Mouse (Mus musculus): Measurements from ENCODE around the gene Defb19. TPM values are rescaled to one million over a fixed set of nuclear protein-coding genes. Genes with fewer than 3 reads are reported as not detected.

Gene Defb19
- polyA plus RNA-seq, 1 experiment = not detected

- H3K27me3 ChIP-seq (ENCODE audit: control insufficient read depth, insufficient read depth, low read length) = peaks cover 2% of the 10 kb centered on the region; the same call in 1 of the 2 replicates
- H3K4me1 ChIP-seq (ENCODE audit: control insufficient read depth, insufficient read depth, low read length) = no peaks in the 10 kb centered on the region
- H3K4me3 ChIP-seq (replicated peaks; ENCODE audit: insufficient read depth, low read depth, low read length) = no peak overlapping the region
- no peak overlapping the region for H3K27ac ChIP-seq (ENCODE audit: insufficient read depth, low read length)
- no peak for TF ChIP-seq CTCF (IDR thresholded peaks at IDR 0.05; ENCODE audit: borderline replicate concordance, insufficient read depth, low read depth, low read length)
- TF ChIP-seq POLR2A (IDR thresholded peaks at IDR 0.05; ENCODE audit: borderline replicate concordance, insufficient read depth, low read length) = no peak
- 86% methylated on average over 13 of the region's 13 CpGs for WGBS
- DNase-seq = no peak
These were observed 42.0 kb upstream of the Defb19 start for GRCm38 (mm10) chr2:152622151-152622550.

DNA sequence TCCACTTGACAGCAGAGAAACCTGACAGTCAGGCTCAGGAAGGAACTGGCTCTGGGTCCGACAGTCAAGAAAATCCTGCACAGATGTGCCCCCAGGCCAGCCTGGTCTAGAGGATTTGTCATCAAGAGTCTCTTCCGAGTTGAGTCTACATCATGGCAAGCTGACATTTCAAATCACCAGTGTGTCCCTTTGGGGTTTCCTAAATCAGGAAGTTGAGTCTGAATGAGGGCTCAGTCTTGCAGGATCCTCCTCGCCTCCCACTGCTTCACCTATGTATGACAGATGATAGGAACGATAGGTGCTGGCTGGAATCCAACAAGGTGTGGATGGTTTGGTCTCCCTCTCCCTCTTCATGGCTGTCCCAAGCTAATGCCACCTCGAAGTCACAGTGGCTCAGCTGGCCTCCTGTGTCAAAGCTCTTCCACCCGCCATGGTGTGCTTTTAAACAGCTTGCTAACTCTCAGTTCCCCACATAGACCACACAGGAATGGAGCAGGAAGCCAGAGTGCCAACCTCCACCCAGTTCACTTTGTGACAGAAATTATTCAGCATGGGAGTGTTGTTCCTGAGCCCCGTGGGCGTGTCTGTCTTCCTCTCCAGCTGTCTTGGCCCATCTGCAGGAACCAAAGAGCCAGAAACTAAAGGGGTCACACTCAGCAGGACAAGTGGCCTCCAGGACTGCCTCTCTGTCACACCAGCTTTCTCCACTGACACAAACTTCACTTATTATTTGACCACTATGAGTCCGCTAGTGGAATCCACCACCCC is 40.4 kb upstream of the Defb19 start:
- TF ChIP-seq CTCF (IDR thresholded peaks at IDR 0.05; ENCODE audit: borderline replicate concordance, insufficient read depth, low read depth, low read length) = no peak
- no peak for TF ChIP-seq POLR2A (IDR thresholded peaks at IDR 0.05; ENCODE audit: borderline replicate concordance, insufficient read depth, low read length)
- Histone ChIP-seq H3K4me3 (replicated peaks; ENCODE audit: insufficient read depth, low read depth, low read length) (no peak overlapping the region), H3K4me1 (ENCODE audit: control insufficient read depth, insufficient read depth, low read length) (no peaks in the 10 kb centered on the region), H3K27me3 (ENCODE audit: control insufficient read depth, insufficient read depth, low read length) (no peaks in the 10 kb centered on the region), H3K27ac (ENCODE audit: insufficient read depth, low read length) (no peak overlapping the region)
- 47% methylated on average over 9 of the region's 9 CpGs for WGBS
- DNase-seq = no peak

DNA sequence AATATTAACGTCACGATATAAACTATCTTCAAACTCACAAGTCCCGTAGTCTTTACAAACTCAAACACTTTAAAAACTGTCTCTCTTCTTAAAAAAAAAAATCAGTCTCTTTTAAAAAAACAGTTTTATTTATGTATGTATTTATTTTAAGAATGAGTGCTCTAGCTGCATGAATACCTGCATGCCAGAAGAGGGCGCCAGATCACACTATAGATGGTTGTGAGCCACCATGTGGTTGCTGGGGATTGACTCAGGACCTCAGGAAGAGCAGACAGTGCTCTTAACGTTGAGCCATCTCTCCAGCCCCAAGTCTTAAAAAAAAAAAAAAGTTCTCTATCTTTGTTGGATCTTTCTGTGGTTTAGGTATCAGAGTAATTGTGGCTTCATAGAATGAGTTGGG is 37.3 kb upstream of the Defb19 start:
- Histone ChIP-seq H3K4me3 (replicated peaks; ENCODE audit: insufficient read depth, low read depth, low read length) (no peak overlapping the region), H3K4me1 (ENCODE audit: control insufficient read depth, insufficient read depth, low read length) (no peaks in the 10 kb centered on the region), H3K27me3 (ENCODE audit: control insufficient read depth, insufficient read depth, low read length) (no peaks in the 10 kb centered on the region), H3K27ac (ENCODE audit: insufficient read depth, low read length) (no peak overlapping the region)
- DNase-seq = no peak
- TF ChIP-seq POLR2A (IDR thresholded peaks at IDR 0.05; ENCODE audit: borderline replicate concordance, insufficient read depth, low read length) (no peak), CTCF (IDR thresholded peaks at IDR 0.05; ENCODE audit: borderline replicate concordance, insufficient read depth, low read depth, low read length) (peak; percentile 14; the same call in 1 of the 2 replicates)
- 61% methylated on average over 5 of the region's 5 CpGs for WGBS

- WGBS = 79% methylated on average over 6 of the region's 6 CpGs
- no peaks in the 10 kb centered on the region for H3K4me1 ChIP-seq (ENCODE audit: control insufficient read depth, insufficient read depth, low read length)
- no peak for DNase-seq
- no peaks in the 10 kb centered on the region for H3K27me3 ChIP-seq (ENCODE audit: control insufficient read depth, insufficient read depth, low read length)
- no peak overlapping the region for H3K4me3 ChIP-seq (replicated peaks; ENCODE audit: insufficient read depth, low read depth, low read length)
- TF ChIP-seq CTCF (IDR thresholded peaks at IDR 0.05; ENCODE audit: borderline replicate concordance, insufficient read depth, low read depth, low read length) = no peak
- no peak for TF ChIP-seq POLR2A (IDR thresholded peaks at IDR 0.05; ENCODE audit: borderline replicate concordance, insufficient read depth, low read length)
- H3K27ac ChIP-seq (ENCODE audit: insufficient read depth, low read length) = no peak overlapping the region
These were observed 36.4 kb upstream of the Defb19 start for GRCm38 (mm10) chr2:152616470-152616869.

GRCm38 (mm10) chr2:152615563-152615962 is 35.5 kb upstream of the Defb19 start:
- Histone ChIP-seq H3K27me3 (ENCODE audit: control insufficient read depth, insufficient read depth, low read length) (no peaks in the 10 kb centered on the region), H3K4me3 (replicated peaks; ENCODE audit: insufficient read depth, low read depth, low read length) (no peak overlapping the region), H3K27ac (ENCODE audit: insufficient read depth, low read length) (no peak overlapping the region), H3K4me1 (ENCODE audit: control insufficient read depth, insufficient read depth, low read length) (no peaks in the 10 kb centered on the region)
- no peak for TF ChIP-seq POLR2A (IDR thresholded peaks at IDR 0.05; ENCODE audit: borderline replicate concordance, insufficient read depth, low read length)
- TF ChIP-seq CTCF (IDR thresholded peaks at IDR 0.05; ENCODE audit: borderline replicate concordance, insufficient read depth, low read depth, low read length) = peak; percentile 60
- peak in 1 of 2 experiments; percentile 18 for DNase-seq
- 9% methylated on average over 7 of the region's 7 CpGs for WGBS

DNA sequence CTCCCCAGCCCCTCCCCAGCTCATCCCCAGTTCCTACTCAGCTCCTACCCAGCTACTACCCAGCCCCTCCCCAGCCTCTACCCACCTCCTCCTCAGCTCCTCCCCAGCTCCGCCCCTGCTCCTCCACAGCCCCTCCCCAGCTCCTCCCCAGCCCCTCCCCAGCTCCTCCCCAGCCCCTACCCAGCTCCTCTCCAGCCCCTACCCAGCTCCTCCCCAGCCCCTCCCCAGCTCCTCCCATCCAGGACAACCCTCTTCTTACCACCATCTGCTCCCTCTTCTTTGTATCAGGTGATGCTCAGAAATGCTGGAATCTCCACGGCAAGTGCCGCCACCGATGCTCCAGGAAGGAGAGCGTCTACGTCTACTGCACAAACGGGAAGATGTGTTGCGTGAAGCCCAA is 32.1 kb upstream of the Defb19 start:
- Histone ChIP-seq H3K27me3 (ENCODE audit: control insufficient read depth, insufficient read depth, low read length) (no peaks in the 10 kb centered on the region), H3K27ac (ENCODE audit: insufficient read depth, low read length) (no peak overlapping the region), H3K4me1 (ENCODE audit: control insufficient read depth, insufficient read depth, low read length) (no peaks in the 10 kb centered on the region), H3K4me3 (replicated peaks; ENCODE audit: insufficient read depth, low read depth, low read length) (no peak overlapping the region)
- DNase-seq = no peak
- WGBS = 44% methylated on average over 8 of the region's 8 CpGs
- TF ChIP-seq POLR2A (IDR thresholded peaks at IDR 0.05; ENCODE audit: borderline replicate concordance, insufficient read depth, low read length) (no peak), CTCF (IDR thresholded peaks at IDR 0.05; ENCODE audit: borderline replicate concordance, insufficient read depth, low read depth, low read length) (no peak)

DNA sequence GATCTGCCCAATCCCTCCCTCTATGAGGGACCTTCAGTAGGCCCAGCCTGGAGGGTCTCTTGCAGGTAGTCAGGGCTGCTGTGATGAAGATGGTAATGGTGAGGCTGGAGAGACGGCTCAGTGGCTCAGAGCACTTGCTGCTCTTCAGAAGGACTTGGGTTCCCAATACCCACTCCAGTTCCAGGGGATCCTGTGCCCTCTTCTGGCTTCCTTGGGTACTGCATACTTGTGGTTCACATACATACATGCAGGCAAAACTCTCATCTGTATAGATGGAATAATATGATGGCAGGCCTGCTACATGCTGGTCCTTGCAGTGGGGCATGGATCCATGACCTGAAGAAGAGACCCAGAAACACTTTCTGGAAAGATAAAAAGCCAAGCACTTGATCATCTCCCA is 28.6 kb upstream of the Defb19 start:
- 89% methylated on average over 1 of the region's 1 CpGs for WGBS
- TF ChIP-seq POLR2A (IDR thresholded peaks at IDR 0.05; ENCODE audit: borderline replicate concordance, insufficient read depth, low read length) (no peak), CTCF (IDR thresholded peaks at IDR 0.05; ENCODE audit: borderline replicate concordance, insufficient read depth, low read depth, low read length) (no peak)
- H3K27me3 ChIP-seq (ENCODE audit: control insufficient read depth, insufficient read depth, low read length) = no peaks in the 10 kb centered on the region
- no peaks in the 10 kb centered on the region for H3K4me1 ChIP-seq (ENCODE audit: control insufficient read depth, insufficient read depth, low read length)
- DNase-seq = no peak
- no peak overlapping the region for H3K4me3 ChIP-seq (replicated peaks; ENCODE audit: insufficient read depth, low read depth, low read length)
- H3K27ac ChIP-seq (ENCODE audit: insufficient read depth, low read length) = no peak overlapping the region

- 79% methylated on average over 6 of the region's 6 CpGs for WGBS
- TF ChIP-seq POLR2A (IDR thresholded peaks at IDR 0.05; ENCODE audit: borderline replicate concordance, insufficient read depth, low read length) (no peak), CTCF (IDR thresholded peaks at IDR 0.05; ENCODE audit: borderline replicate concordance, insufficient read depth, low read depth, low read length) (no peak)
- no peaks in the 10 kb centered on the region for H3K27me3 ChIP-seq (ENCODE audit: control insufficient read depth, insufficient read depth, low read length)
- no peak for DNase-seq
- no peak overlapping the region for H3K4me3 ChIP-seq (replicated peaks; ENCODE audit: insufficient read depth, low read depth, low read length)
- no peak overlapping the region for H3K27ac ChIP-seq (ENCODE audit: insufficient read depth, low read length)
- H3K4me1 ChIP-seq (ENCODE audit: control insufficient read depth, insufficient read depth, low read length) = no peaks in the 10 kb centered on the region
These were observed 27.6 kb upstream of the Defb19 start for GRCm38 (mm10) chr2:152607746-152608145.

Measured in cerebellum, adult 2 months (tissue).